Mouse (Mus musculus) adrenal gland, postnatal 14 days (tissue): ENCODE measurements around the gene Anks3. TPM values are rescaled to one million over a fixed set of nuclear protein-coding genes. Genes with fewer than 3 reads are reported as not detected.

ENCODE experiments used
- DNase-seq: peaks from one replicate; pipeline ENCODE4 v3.0.0; 2021; ENCODE audit warnings: mixed read lengths
- total RNA-seq: library from RNA; stranded (reverse); gene quantifications from 2 replicates; pipeline ENCODE4 v1.2.3, GENCODE M21; 2021

Gene Anks3
- total RNA-seq, 1 experiment from 2014 or later, result 35.1 TPM

- no peak for DNase-seq
These were observed 4.4 kb upstream of the Anks3 start for GRCm38 (mm10) chr16:4968426-4968825.

DNA sequence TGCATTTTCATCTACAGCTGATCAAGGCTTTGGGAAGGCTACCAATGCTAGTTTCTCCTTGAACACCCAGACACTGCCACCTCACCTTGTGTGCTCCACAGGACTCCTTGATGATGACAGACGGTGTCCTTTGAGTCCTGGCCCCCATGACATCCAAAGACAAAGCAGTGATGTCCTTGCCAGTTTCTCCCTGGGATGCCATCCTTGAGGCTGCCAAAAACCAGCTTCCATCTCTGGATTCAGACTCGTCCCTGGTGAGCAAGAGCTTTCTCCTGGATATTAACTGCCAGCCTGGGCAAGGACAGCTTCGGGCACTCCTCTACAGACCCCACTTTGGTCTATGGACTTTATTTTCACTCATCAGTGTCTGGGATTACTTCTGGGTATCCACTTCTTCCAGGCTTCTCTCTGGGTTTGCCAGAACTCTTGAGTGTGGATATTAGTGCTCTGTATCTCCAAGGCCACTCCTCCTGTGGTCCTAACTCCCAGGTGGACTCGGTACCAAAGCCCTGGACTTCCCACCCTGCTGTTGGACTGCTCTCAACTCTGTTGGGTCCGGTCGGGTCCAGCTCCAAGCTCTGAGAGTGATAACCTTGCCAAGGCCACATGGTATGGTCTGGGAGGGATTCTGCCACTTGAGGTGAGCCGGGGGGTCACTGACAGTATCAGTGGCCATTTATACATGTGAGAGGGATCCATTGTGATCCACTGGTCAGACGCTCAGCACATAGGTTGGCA, 1.6 kb upstream of the Anks3 start:
- DNase-seq, result no peak

DNA sequence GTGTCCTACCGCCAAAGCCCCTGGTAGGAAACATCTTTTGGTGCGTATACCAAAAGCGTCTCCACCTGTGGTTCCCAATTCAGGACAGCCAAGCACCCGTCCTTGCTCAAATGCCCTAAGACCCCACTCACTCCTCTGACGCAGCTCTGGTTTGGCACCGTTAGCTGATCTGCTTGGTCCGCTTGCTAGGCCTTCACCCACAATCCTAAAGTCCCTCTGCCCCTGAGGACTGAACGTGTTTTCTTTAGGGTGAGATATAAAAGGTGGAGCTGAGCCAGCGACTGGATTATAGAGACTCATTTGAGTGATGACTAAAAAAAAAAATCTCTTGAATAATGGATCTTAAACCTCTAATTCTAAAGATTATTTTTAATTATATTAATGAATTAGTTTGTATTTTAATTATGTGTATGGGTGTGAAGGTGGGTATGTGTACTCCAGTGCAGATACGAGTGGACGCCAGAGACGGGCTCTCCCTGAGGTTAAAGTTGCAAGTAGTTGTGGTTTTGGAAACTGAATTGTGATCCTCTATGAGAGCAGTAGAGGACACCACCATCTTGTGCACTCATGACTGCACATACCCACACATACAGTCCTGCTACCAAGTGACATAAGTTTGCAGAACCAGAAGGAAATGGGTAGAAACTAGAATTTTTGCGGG, 856 bp upstream of the Anks3 start:
- no peak for DNase-seq

GRCm38 (mm10) chr16:4963346-4963745, 659 bp downstream of the Anks3 start:
- DNase-seq, result no peak

- no peak for DNase-seq
These were observed 3.7 kb downstream of the Anks3 start for GRCm38 (mm10) chr16:4960260-4960659.

DNA sequence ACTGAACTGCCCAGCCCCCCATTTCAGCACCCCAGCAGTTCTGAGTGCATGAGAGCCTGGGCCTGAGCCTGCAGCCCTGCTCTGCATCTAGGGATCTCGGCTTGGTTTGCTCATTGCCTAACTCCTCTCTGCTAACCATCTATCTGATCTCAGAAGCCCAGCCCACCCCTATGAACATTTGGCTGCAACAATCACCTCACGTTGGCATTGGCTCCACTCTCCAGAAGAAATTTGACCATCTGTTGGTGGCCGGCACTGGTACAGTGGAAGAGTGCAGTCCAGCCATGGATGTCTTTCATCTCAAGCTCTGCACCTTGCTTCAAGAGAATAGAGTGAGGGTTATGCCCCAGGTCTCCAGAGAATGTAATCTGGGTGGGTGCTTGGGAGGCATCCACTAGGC, 6.6 kb downstream of the Anks3 start:
- no peak for DNase-seq

DNA sequence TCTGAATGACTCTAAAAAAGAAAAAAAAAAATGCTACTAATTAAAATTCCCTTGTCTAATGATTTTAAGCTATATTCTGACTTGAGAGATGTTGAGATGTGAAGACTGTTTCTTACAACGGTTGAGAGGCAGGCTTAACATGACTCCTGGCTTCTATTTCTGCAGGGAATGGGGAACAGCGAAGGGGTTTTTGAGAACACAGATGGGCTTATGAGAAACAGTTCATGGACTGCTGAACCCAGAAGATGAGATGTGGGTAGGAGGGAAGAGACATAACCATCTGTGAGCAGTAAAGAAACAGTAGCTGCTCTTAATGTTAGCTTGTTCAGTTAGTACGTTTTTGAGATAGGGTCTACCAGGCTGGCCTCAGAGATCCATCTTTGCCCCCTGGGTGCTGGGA, 7.4 kb downstream of the Anks3 start:
- no peak for DNase-seq

DNA sequence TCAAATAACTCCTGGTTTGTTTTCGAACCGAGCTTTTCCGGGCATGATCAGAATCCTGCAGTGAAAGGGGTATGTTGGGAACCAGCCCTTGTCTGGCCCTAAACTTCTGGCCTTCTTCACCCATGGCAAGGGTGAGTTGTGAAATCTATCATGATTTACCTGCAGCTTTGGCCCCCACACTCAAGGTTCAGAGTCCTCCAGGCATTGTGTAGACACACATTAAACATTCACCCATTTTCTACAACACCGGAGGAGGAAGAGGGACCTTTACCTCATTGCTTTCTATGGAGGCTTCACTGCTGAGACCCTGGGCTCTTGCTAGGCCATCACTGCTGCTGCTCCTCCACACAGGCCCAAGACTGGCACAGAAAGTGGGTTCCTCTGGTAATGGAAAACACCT, 16.6 kb downstream of the Anks3 start:
- no peak for DNase-seq

- no peak for DNase-seq
These were observed 17.9 kb downstream of the Anks3 start for GRCm38 (mm10) chr16:4946155-4946554.

- no peak for DNase-seq
These were observed 18.6 kb downstream of the Anks3 start for GRCm38 (mm10) chr16:4945415-4945814.

DNA sequence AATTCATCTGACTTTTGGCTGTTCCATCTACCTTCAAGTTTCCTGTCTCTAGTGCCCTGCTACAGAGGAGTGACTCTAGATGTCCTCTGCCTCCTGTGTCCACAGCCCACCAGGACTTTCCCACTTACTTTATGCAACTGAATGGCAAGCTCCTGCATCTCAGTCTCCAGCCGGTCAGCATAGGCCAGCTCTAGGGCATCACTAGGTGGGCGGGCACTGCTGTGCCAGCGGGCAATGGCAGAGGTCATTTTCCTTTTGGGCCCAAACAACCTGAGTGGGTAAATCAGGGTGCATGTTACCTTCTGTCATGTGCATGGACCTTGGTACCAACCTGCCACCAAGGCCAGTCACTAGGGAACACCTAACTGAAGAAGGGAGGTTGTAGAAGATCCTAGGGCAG, 20.6 kb downstream of the Anks3 start:
- no peak for DNase-seq

GRCm38 (mm10) chr16:4942868-4943267, 21.1 kb downstream of the Anks3 start:
- DNase-seq, result no peak

DNA sequence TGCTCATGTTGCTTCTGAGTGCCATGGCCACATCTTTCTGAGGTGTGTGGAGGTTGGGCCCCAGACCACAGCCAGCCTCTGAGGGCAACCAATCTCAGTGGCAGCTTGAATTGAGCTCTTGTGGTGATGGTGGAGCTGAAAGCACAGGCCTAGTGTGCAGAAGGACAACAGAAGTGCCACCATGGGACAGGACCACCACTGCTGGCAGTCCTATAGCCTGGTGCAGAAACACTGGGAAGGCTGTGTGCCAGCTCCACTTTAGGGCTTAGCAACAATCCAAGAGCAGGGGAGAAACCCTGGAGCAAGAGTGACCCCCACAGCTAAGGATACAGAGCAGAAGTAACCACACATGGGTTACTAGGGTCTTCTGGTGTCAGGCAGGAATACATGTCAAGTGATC, 23.0 kb downstream of the Anks3 start:
- no peak for DNase-seq

DNA sequence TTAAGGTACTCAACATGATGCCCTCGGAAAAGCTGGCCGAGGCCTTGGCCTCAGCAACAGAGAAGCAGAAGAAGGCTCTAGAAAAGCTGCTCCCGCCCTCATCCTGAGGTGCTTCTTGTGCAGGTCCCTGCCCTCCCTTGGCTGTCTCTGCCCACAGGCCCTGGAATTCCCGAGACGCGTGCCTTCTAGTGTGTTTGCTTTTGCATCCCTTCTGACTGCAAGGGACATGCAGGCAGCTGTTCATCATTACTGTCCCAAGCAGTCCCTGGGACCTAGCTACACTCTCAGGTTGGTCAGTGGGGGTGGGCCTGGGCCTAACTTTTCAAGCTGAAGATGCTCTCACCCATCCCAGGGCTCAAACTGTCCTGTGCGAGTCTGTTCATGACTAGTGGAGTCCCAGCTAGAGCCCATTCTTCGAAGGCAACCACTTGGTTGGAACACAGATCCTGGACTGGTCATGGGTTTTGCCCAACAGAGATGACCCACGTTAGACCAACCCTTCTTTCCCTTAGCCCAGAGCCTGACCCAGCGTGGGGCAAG, 23.6 kb downstream of the Anks3 start:
- DNase-seq, result no peak

DNA sequence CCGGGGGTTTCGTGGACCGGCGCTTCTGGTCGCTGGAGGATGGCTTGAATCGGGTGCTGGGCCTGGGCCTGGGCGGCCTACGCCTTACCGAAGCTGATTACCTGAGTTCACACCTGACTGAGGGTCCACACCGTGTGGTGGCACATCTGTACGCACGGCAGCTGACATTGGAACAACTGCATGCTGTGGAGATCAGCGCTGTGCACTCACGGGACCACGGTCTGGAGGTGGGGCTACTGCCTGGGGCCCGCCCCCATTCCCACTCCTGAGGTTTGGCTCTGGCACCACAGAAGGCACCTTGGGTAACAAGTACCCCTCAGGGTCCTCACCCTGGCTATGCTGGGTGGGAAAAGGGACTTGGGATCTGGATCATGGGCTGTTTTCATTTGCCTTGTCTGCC, 24.6 kb downstream of the Anks3 start:
- peak; percentile 72 for DNase-seq

GRCm38 (mm10) chr16:4938989-4939388, 25.0 kb downstream of the Anks3 start:
- DNase-seq, result peak; percentile 98

GRCm38 (mm10) chr16:4938461-4938860, 25.5 kb downstream of the Anks3 start, which contains the start of gene Nudt16l1:
TSS of gene Nudt16l1 (plus strand) at chr16:4938761.
- no peak for DNase-seq

- no peak for DNase-seq
These were observed 26.4 kb downstream of the Anks3 start for GRCm38 (mm10) chr16:4937351-4938190.

DNA sequence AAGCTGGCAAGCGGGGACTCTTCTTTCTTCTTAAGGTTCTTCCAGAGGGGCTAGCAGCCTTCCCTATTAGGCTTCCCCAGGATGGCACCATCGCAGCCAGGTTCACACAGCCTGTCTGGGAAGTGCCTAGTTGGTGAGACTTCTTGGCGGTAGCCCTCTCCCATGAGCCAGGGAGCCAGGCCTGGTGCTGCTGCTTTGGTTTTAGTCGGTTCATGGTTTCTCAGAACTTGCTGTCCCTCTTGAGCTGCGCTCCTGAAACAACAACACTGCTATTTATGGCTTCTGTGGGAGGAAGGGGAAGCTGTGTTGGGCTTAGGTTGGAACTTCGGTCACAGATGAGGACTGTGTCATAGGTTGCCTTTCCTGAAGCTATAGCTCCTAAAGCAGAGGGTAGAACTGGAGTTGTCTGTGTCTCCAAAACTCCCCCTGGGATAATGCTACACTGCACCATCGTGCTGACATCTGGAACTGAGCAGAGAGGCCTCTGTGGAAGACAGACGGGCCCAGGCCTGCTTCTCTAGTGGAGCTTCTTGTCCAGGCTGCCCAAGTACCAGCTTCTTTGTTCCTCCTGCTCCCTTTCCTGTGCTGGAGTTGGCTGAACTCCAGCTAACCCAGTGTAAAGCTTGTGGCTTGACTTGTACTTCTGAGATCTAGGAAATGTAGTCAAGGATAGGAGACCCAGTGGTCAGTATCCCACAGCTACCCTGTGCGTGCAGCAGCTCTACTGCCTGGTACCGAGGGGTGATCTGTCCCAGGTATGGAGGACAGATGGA, 27.9 kb downstream of the Anks3 start:
- no peak for DNase-seq

- no peak for DNase-seq
These were observed 28.6 kb downstream of the Anks3 start for GRCm38 (mm10) chr16:4935430-4935829.

- DNase-seq, result peak; percentile 65
These were observed 31.6 kb downstream of the Anks3 start for GRCm38 (mm10) chr16:4932429-4932828.

DNA sequence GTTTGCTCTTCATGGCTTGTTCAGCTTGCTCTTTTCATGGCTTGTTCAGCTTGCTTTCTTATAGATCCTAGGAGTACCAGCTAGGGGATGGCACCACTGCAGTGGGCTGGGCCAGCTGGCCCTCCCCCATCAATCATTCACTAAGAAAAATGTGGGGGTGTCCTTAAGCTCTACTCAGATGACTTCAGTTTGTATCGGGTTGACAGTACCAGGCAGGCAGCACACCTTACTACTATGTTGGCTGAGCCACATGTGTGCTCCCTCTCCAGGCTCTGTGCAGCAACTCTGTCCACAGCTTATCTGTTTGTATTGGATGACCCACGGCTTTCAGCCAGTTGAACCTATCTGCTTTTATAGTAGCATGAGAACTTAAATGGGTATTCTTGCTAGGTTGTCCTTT, 35.5 kb downstream of the Anks3 start:
- no peak for DNase-seq
